32 mouse cellular contexts compared by ENCODE assay signal in the genomic region with DNA sequence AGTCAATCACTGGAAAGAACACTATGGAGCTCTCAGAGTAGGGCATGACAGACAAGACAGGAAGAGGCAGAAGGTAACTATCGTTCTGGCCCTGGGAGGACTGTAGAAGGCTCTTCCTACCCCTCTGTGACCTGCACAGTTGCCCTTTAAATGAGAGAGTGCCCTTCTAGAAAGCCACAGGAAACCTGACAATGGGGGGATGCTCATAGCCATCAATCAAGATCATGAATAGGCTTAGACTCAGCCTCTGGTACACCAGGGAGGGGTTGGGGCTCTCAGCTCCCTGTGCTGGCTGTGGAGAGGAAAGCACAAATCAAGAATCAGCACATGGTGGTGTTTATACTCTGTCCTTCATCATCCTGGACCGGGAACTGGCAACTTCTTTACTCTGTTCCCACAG.
DNase-seq lines count a peak whose midpoint lies in the region; ATAC-seq and TF ChIP-seq lines count a peak whose summit lies in the region.
"Had no signal": no experiment of that assay in that cellular context is flagged by ENCODE, and none has a peak within 500 bp of the region (broad histone marks: within the 10 kb centered on the region; RNA-seq: fewer than 3 reads in every experiment).

No protein-coding gene starts in this region.

- H3K9ac ChIP-seq in hindbrain, embryonic 13.5 days, result no peak overlapping the region
- no peak overlapping the region for H3K9ac ChIP-seq in hindbrain, embryonic 14.5 days
- H3K9ac ChIP-seq in midbrain, embryonic 11.5 days (ENCODE audit: low read length), result no peak overlapping the region
- no peak overlapping the region for H3K9ac ChIP-seq in midbrain, postnatal 0 days (replicated peaks; ENCODE audit: low read length, poor library complexity, severe bottlenecking)
- no peak overlapping the region for H3K9ac ChIP-seq in hindbrain, embryonic 16.5 days (ENCODE audit: low read depth, low read length)
- H3K9ac ChIP-seq: embryonic facial prominence, embryonic 13.5 days; heart, embryonic 12.5 days; limb, embryonic 15.5 days; liver, embryonic 13.5 days; midbrain, embryonic 12.5 days had no signal

- peaks cover 28% of the 10 kb centered on the region for H3K4me1 ChIP-seq in hindbrain, embryonic 13.5 days (replicated peaks)
- H3K4me1 ChIP-seq in hindbrain, embryonic 14.5 days (replicated peaks; ENCODE audit: control insufficient read depth, insufficient read depth, low read length), result peaks cover 21% of the 10 kb centered on the region
- peaks cover 19% of the 10 kb centered on the region for H3K4me1 ChIP-seq in midbrain, embryonic 11.5 days (ENCODE audit: control insufficient read depth, insufficient read depth, low read length)
- H3K4me1 ChIP-seq in midbrain, postnatal 0 days (ENCODE audit: insufficient read depth, low read length), result peaks cover 12% of the 10 kb centered on the region
- H3K4me1 ChIP-seq in hindbrain, embryonic 16.5 days (ENCODE audit: control insufficient read depth, insufficient read depth, low read depth, low read length), result peaks cover 15% of the 10 kb centered on the region
- H3K4me1 ChIP-seq: liver, embryonic 13.5 days had no signal

- DNase-seq in hindbrain, embryonic 14.5 days (ENCODE audit: low spot score), result no peak
- no peak for DNase-seq in midbrain, embryonic 11.5 days (ENCODE audit: low spot score, missing footprints)
- DNase-seq in midbrain, postnatal 0 days (ENCODE audit: low spot score), result no peak
- DNase-seq in yolk sac, embryonic 10.5 days (ENCODE audit: low spot score), result peak; percentile 2
- DNase-seq in Muller cell, postnatal 12 days (ENCODE audit: inconsistent ontology term), result no peak
- DNase-seq in gastrocnemius, postnatal 4 days (ENCODE audit: low spot score in 2 of 2), result no peak
- DNase-seq: adrenal gland, adult 2 months; B cell, adult 2 months; cerebellum, adult 2 months; cerebellum, postnatal 14 days; gastrocnemius, postnatal 14 days; heart, adult 18-20 months; heart, postnatal 4 days; kidney, adult 11 months; kidney, postnatal 25 days; liver, embryonic 13.5 days; lung, adult 18-20 months; lung, postnatal 14 days; right cerebral cortex, postnatal 25 days; spleen, adult 18-20 months; thymus, adult 18-20 months; thymus, postnatal 36 days had no signal

- H3K27ac ChIP-seq in hindbrain, embryonic 13.5 days, result 0 out of 2 replicates have a peak overlapping the region, but pooled peaks have one; percentile 80
- no peak overlapping the region for H3K27ac ChIP-seq in hindbrain, embryonic 14.5 days
- no peak overlapping the region for H3K27ac ChIP-seq in midbrain, embryonic 11.5 days (ENCODE audit: low read depth, low read length)
- H3K27ac ChIP-seq in midbrain, postnatal 0 days (ENCODE audit: low read depth, low read length), result no peak overlapping the region
- no peak overlapping the region for H3K27ac ChIP-seq in hindbrain, embryonic 16.5 days (ENCODE audit: low read depth, low read length)
- H3K27ac ChIP-seq: embryonic facial prominence, embryonic 13.5 days; limb, embryonic 10.5 days; limb, embryonic 15.5 days; liver, embryonic 13.5 days; midbrain, embryonic 12.5 days had no signal

- ATAC-seq in hindbrain, embryonic 13.5 days (ENCODE audit: low FRiP score), result no peak
- no peak for ATAC-seq in hindbrain, embryonic 14.5 days (ENCODE audit: low FRiP score)
- ATAC-seq in midbrain, embryonic 11.5 days (ENCODE audit: low FRiP score), result 0 out of 2 replicates have a peak, but pooled peaks have one; percentile 24
- no peak for ATAC-seq in midbrain, postnatal 0 days (ENCODE audit: low FRiP score)
- ATAC-seq in hindbrain, embryonic 16.5 days, result peak; percentile 11; the same call in 1 of the 2 replicates
- ATAC-seq: activated CD4-positive, CD25-positive, alpha-beta regulatory T cell, adult 4 months; forebrain, embryonic 16.5 days; inflammation-experienced regulatory T-cells, adult 6 months had no signal

- H3K9me3 ChIP-seq in hindbrain, embryonic 13.5 days, result no peaks in the 10 kb centered on the region
- no peaks in the 10 kb centered on the region for H3K9me3 ChIP-seq in hindbrain, embryonic 14.5 days (ENCODE audit: control insufficient read depth, low read length)
- H3K9me3 ChIP-seq in midbrain, embryonic 11.5 days (ENCODE audit: control insufficient read depth, low read length), result no peaks in the 10 kb centered on the region
- no peaks in the 10 kb centered on the region for H3K9me3 ChIP-seq in midbrain, postnatal 0 days (ENCODE audit: low read length)
- no peaks in the 10 kb centered on the region for H3K9me3 ChIP-seq in hindbrain, embryonic 16.5 days (ENCODE audit: control insufficient read depth, low read length)
- H3K9me3 ChIP-seq: embryonic facial prominence, embryonic 13.5 days; heart, embryonic 12.5 days; limb, embryonic 10.5 days; limb, embryonic 15.5 days; midbrain, embryonic 12.5 days had no signal

- H3K36me3 ChIP-seq in hindbrain, embryonic 13.5 days, result no peaks in the 10 kb centered on the region
- H3K36me3 ChIP-seq in hindbrain, embryonic 14.5 days (replicated peaks; ENCODE audit: control insufficient read depth, insufficient read depth), result no peaks in the 10 kb centered on the region
- no peaks in the 10 kb centered on the region for H3K36me3 ChIP-seq in midbrain, embryonic 11.5 days (ENCODE audit: control insufficient read depth, insufficient read depth, low read length)
- H3K36me3 ChIP-seq in midbrain, postnatal 0 days (ENCODE audit: insufficient read depth, low read length), result no peaks in the 10 kb centered on the region
- no peaks in the 10 kb centered on the region for H3K36me3 ChIP-seq in hindbrain, embryonic 16.5 days (ENCODE audit: control insufficient read depth, insufficient read depth, low read length)
- H3K36me3 ChIP-seq: embryonic facial prominence, embryonic 13.5 days; heart, embryonic 12.5 days; limb, embryonic 10.5 days; limb, embryonic 15.5 days; liver, embryonic 13.5 days; midbrain, embryonic 12.5 days had no signal

- H3K27me3 ChIP-seq in hindbrain, embryonic 13.5 days, result no peaks in the 10 kb centered on the region
- no peaks in the 10 kb centered on the region for H3K27me3 ChIP-seq in hindbrain, embryonic 14.5 days (ENCODE audit: control insufficient read depth, insufficient read depth, low read length)
- H3K27me3 ChIP-seq in midbrain, embryonic 11.5 days (ENCODE audit: control insufficient read depth, insufficient read depth, low read length), result no peaks in the 10 kb centered on the region
- no peaks in the 10 kb centered on the region for H3K27me3 ChIP-seq in midbrain, postnatal 0 days (ENCODE audit: insufficient read depth, low read length)
- no peaks in the 10 kb centered on the region for H3K27me3 ChIP-seq in hindbrain, embryonic 16.5 days (replicated peaks; ENCODE audit: control insufficient read depth, insufficient read depth, low read length)
- H3K27me3 ChIP-seq: embryonic facial prominence, embryonic 13.5 days; heart, embryonic 12.5 days; limb, embryonic 15.5 days; liver, embryonic 13.5 days had no signal

- WGBS in hindbrain, embryonic 13.5 days, result 17% methylated on average over 2 of the region's 2 CpGs
- WGBS in hindbrain, embryonic 14.5 days, result 16% methylated on average over 2 of the region's 2 CpGs
- WGBS in midbrain, embryonic 11.5 days, result 25% methylated on average over 2 of the region's 2 CpGs
- 43% methylated on average over 2 of the region's 2 CpGs for WGBS in midbrain, postnatal 0 days
- WGBS in hindbrain, embryonic 16.5 days, result 35% methylated on average over 2 of the region's 2 CpGs

- no peak overlapping the region for H3K4me2 ChIP-seq in hindbrain, embryonic 13.5 days
- no peak overlapping the region for H3K4me2 ChIP-seq in hindbrain, embryonic 14.5 days (replicated peaks)
- no peak overlapping the region for H3K4me2 ChIP-seq in midbrain, embryonic 11.5 days
- no peak overlapping the region for H3K4me2 ChIP-seq in midbrain, postnatal 0 days (ENCODE audit: low read depth, low read length, poor library complexity, severe bottlenecking)
- H3K4me2 ChIP-seq in hindbrain, embryonic 16.5 days (ENCODE audit: low read length), result no peak overlapping the region
- H3K4me2 ChIP-seq: embryonic facial prominence, embryonic 13.5 days; heart, embryonic 12.5 days; limb, embryonic 15.5 days; liver, embryonic 13.5 days; midbrain, embryonic 12.5 days had no signal

- no peak overlapping the region for H3K4me3 ChIP-seq in hindbrain, embryonic 13.5 days
- H3K4me3 ChIP-seq in hindbrain, embryonic 14.5 days (replicated peaks; ENCODE audit: low read length), result no peak overlapping the region
- no peak overlapping the region for H3K4me3 ChIP-seq in midbrain, embryonic 11.5 days (ENCODE audit: low read depth, low read length)
- H3K4me3 ChIP-seq in midbrain, postnatal 0 days (ENCODE audit: low read depth, low read length), result no peak overlapping the region
- H3K4me3 ChIP-seq in hindbrain, embryonic 16.5 days (ENCODE audit: low read length), result no peak overlapping the region
- H3K4me3 ChIP-seq: embryonic facial prominence, embryonic 13.5 days; heart, embryonic 12.5 days; limb, embryonic 10.5 days; limb, embryonic 15.5 days; liver, embryonic 13.5 days; midbrain, embryonic 12.5 days had no signal

- TF ChIP-seq CTCF in midbrain, postnatal 0 days (IDR thresholded peaks at IDR 0.05), result no peak

Comparison
In these comparisons a context has a peak if more than half of its experiments do, and no peak if none do; other contexts are left out.
1. ATAC-seq: peak in midbrain, embryonic 11.5 days (single experiment) and hindbrain, embryonic 16.5 days (single experiment); none in hindbrain, embryonic 13.5 days (single experiment), hindbrain, embryonic 14.5 days (single experiment) and midbrain, postnatal 0 days (single experiment).